Mouse (Mus musculus): Measurements from ENCODE around the gene Cnr2. TPM values are rescaled to one million over a fixed set of nuclear protein-coding genes. Genes with fewer than 3 reads are reported as not detected.

The Cnr2 gene
- total and polyA plus RNA-seq, 3 experiments = 6.8 to 10.2 TPM; not detected in 1

- TF ChIP-seq ZNF384 (IDR thresholded peaks at IDR 0.05; ENCODE audit: low read depth, low read length) = peak; percentile 71; the same call in 1 of the 2 replicates
- TF ChIP-seq POLR2AphosphoS2 (IDR thresholded peaks at IDR 0.05; ENCODE audit: low read length) = peak; percentile 71
- no peak; a peak in 1 of 4 replicates for TF ChIP-seq POLR2A (IDR thresholded peaks at IDR 0.05; ENCODE audit: control insufficient read depth in 1 of 2, insufficient read depth in 1 of 2, low read depth in 1 of 2, low read length in 2 of 2, poor library complexity in 1 of 2)
- TF ChIP-seq ZC3H11A (IDR thresholded peaks at IDR 0.05; ENCODE audit: low read depth, low read length) = no peak
- TF ChIP-seq CHD1 (IDR thresholded peaks at IDR 0.05; ENCODE audit: low read depth, low read length) = no peak
- TF ChIP-seq CHD2 (IDR thresholded peaks at IDR 0.05; ENCODE audit: low read length) = no peak
- TF ChIP-seq ZMIZ1 (IDR thresholded peaks at IDR 0.05; ENCODE audit: low read depth, low read length) = peak; percentile 74
- no peak for TF ChIP-seq ELF1 (IDR thresholded peaks at IDR 0.05; ENCODE audit: low read depth, low read length)
- Histone ChIP-seq H3K27ac (ENCODE audit: control insufficient read depth, low read depth, low read length) (no peak overlapping the region), H3K36me3 (ENCODE audit: control insufficient read depth in 1 of 2, insufficient read depth in 2 of 2, low read length in 2 of 2) (peaks cover 30 to 58% of the 10 kb centered on the region in 2 experiments), H3K4me3 (ENCODE audit: control insufficient read depth in 1 of 2, insufficient read depth in 1 of 2, low read depth in 2 of 2, low read length in 2 of 2) (no peak overlapping the region), H3K27me3 (ENCODE audit: control insufficient read depth in 1 of 2, insufficient read depth in 2 of 2, low read length in 2 of 2) (no peaks in the 10 kb centered on the region), H3K79me2 (ENCODE audit: control insufficient read depth, insufficient read depth, low read length, poor library complexity) (peaks cover 31% of the 10 kb centered on the region), H3K9ac (ENCODE audit: control insufficient read depth, low read depth, low read length, poor library complexity, severe bottlenecking) (0 out of 2 replicates have a peak overlapping the region, but pooled peaks have one; percentile 1), H3K4me1 (ENCODE audit: control insufficient read depth in 1 of 2, insufficient read depth in 2 of 2, low read length in 2 of 2) (peaks cover 21 to 23% of the 10 kb centered on the region in 2 experiments), H3K9me3 (replicated peaks; ENCODE audit: insufficient read depth, low read length) (no peaks in the 10 kb centered on the region)
- peak; percentile 33 for DNase-seq (ENCODE audit: low read depth, low spot score)
Observed at GRCm38 (mm10) chr4:135870227-135871023, 24.8 kb upstream of the Cnr2 start.

DNA sequence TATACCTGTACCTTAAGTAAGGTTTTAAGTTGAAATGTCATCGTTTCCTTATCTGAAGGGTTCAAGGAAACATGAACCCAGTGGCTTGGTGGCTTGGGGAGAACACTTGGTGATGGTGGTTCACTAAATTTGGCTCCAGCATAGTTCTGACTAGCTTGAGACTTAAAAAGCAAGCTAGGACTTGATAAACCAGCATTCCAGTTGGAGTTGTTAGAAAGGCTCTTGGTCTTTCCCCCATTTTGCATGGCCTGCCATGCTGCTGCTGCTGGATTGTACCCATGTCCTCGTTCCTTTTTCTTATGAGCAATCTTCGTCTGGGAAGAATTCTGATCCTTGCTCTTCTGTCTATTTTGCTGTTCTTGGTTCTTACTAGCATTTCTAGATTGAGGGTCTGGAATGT is 23.2 kb upstream of the Cnr2 start:
- peak overlapping the region; percentile 32 to 60 for H3K4me3 ChIP-seq (ENCODE audit: control insufficient read depth in 1 of 2, insufficient read depth in 1 of 2, low read depth in 2 of 2, low read length in 2 of 2)
- peak; percentile 42 for DNase-seq (ENCODE audit: low read depth, low spot score)
- H3K4me1 ChIP-seq (ENCODE audit: control insufficient read depth in 1 of 2, insufficient read depth in 2 of 2, low read length in 2 of 2) = peaks cover 23 to 30% of the 10 kb centered on the region in 2 experiments
- H3K27ac ChIP-seq (ENCODE audit: control insufficient read depth, low read depth, low read length) = peak overlapping the region; percentile 21
- H3K9me3 ChIP-seq (replicated peaks; ENCODE audit: insufficient read depth, low read length) = no peaks in the 10 kb centered on the region
- peaks cover 31% of the 10 kb centered on the region for H3K79me2 ChIP-seq (ENCODE audit: control insufficient read depth, insufficient read depth, low read length, poor library complexity)
- H3K9ac ChIP-seq (ENCODE audit: control insufficient read depth, low read depth, low read length, poor library complexity, severe bottlenecking) = peak overlapping the region; percentile 99
- no peaks in the 10 kb centered on the region for H3K27me3 ChIP-seq (ENCODE audit: control insufficient read depth in 1 of 2, insufficient read depth in 2 of 2, low read length in 2 of 2)
- TF ChIP-seq POLR2AphosphoS2 (IDR thresholded peaks at IDR 0.05; ENCODE audit: low read length) (no peak; the same call in 1 of the 2 replicates), TCF12 (IDR thresholded peaks at IDR 0.05; ENCODE audit: low read depth, low read length) (no peak), ZNF384 (IDR thresholded peaks at IDR 0.05; ENCODE audit: low read depth, low read length) (no peak), HCFC1 (IDR thresholded peaks at IDR 0.05; ENCODE audit: low read depth, low read length) (no peak), BHLHE40 (IDR thresholded peaks at IDR 0.05; ENCODE audit: borderline replicate concordance, low read depth, low read length) (no peak), MYB (IDR thresholded peaks at IDR 0.05; ENCODE audit: low read depth, low read length) (no peak), NRF1 (IDR thresholded peaks at IDR 0.05; ENCODE audit: insufficient read depth, low read depth, low read length, poor library complexity, severe bottlenecking) (no peak), SMC3 (IDR thresholded peaks at IDR 0.05; ENCODE audit: low read depth, low read length) (0 out of 2 replicates have a peak, but pooled peaks have one; percentile 1), EP300 (IDR thresholded peaks at IDR 0.05; ENCODE audit: low read depth in 1 of 2, low read length in 2 of 2) (no peak), RAD21 (IDR thresholded peaks at IDR 0.05; ENCODE audit: low read depth, low read length) (no peak), MYC (IDR thresholded peaks at IDR 0.05; ENCODE audit: low read depth, low read length) (0 out of 2 replicates have a peak, but pooled peaks have one; percentile 12), POLR2A (IDR thresholded peaks at IDR 0.05; ENCODE audit: control insufficient read depth in 1 of 2, insufficient read depth in 1 of 2, low read depth in 1 of 2, low read length in 2 of 2, poor library complexity in 1 of 2) (0 out of 4 replicates have a peak, but pooled peaks of 1 of the 2 experiments have one; percentile 2)
- H3K36me3 ChIP-seq (ENCODE audit: control insufficient read depth in 1 of 2, insufficient read depth in 2 of 2, low read length in 2 of 2) = peaks cover 20 to 53% of the 10 kb centered on the region in 2 experiments
